ENCODE assay signal across 12 mouse cellular contexts in genomic region chr9:51213023-51213728, GRCm38 (mm10). TPM values are rescaled to one million over a fixed set of nuclear protein-coding genes. Genes with fewer than 3 reads are reported as not detected.
A peak's percentile ranks its signal among the peaks of the same experiment; 100 is the strongest.
DNase-seq lines count a peak whose midpoint lies in the region; ATAC-seq and TF ChIP-seq lines count a peak whose summit lies in the region.
"Had no signal": no experiment of that assay in that cellular context is flagged by ENCODE, and none has a peak within 500 bp of the region (broad histone marks: within the 10 kb centered on the region; RNA-seq: fewer than 3 reads in every experiment).

Gene Pou2af1 (plus strand): TSS chr9:51213708.

- peaks cover 34% of the 10 kb centered on the region for H3K79me2 ChIP-seq in CH12.LX (replicated peaks; ENCODE audit: control insufficient read depth, extremely low read depth, insufficient read depth, poor library complexity, severe bottlenecking)

- peak; percentile 89 for DNase-seq in CD4-positive helper T cell, adult 2 months (ENCODE audit: low read depth, low spot score)
- peak; percentile 94 for DNase-seq in CH12.LX (ENCODE audit: extremely low read depth)
- DNase-seq in lung, postnatal 4 days: peak; percentile 23 to 50
- peak; percentile 62 to 72 for DNase-seq in spleen, postnatal 4 days (ENCODE audit: low spot score in 2 of 2)
- DNase-seq in gastrocnemius, postnatal 25 days: no peak
- no peak for DNase-seq in right cerebral cortex, postnatal 14 days
- DNase-seq: cerebellum, postnatal 14 days had no signal

- peak within 1 kb of the TSS; percentile 95 for H3K4me2 ChIP-seq in CH12.LX (ENCODE audit: insufficient read depth, low read depth, poor library complexity, severe bottlenecking)
- H3K4me2 ChIP-seq in forebrain, embryonic 16.5 days (ENCODE audit: low read length): no peak within 1 kb of the TSS
- H3K4me2 ChIP-seq: embryonic facial prominence, embryonic 15.5 days had no signal

- peak within 1 kb of the TSS; percentile 97 for H3K27ac ChIP-seq in CH12.LX (ENCODE audit: insufficient read depth, low read depth)
- H3K27ac ChIP-seq in forebrain, embryonic 16.5 days (ENCODE audit: low read length): no peak within 1 kb of the TSS
- H3K27ac ChIP-seq: embryonic facial prominence, embryonic 15.5 days had no signal

- in situ Hi-C loops in CH12.LX (cut with MboI; ENCODE audit: low pct_ligation_motif_present, low pct_unique_long_range_greater_than_20kb, low sequenced_read_pairs): loop anchor here (5.0 kb wide), 1 partner anchor 36 kb away; no protein-coding TSS in a partner anchor

- peak; percentile 86 for TF ChIP-seq EP300 in CH12.LX (IDR thresholded peaks at IDR 0.05; ENCODE audit: low read length)

- no peaks in the 10 kb centered on the region for H3K27me3 ChIP-seq in CH12.LX (replicated peaks)
- H3K27me3 ChIP-seq in forebrain, embryonic 16.5 days (replicated peaks; ENCODE audit: control insufficient read depth, insufficient read depth, low read length): no peaks in the 10 kb centered on the region
- H3K27me3 ChIP-seq: embryonic facial prominence, embryonic 15.5 days had no signal

- peak within 1 kb of the TSS; percentile 73 to 85 (median 81) for H3K4me3 ChIP-seq in CH12.LX (replicated peaks in 1 of 3; ENCODE audit: low read depth in 2 of 3, low read length in 2 of 3, poor library complexity in 1 of 3)
- H3K4me3 ChIP-seq in forebrain, embryonic 16.5 days (replicated peaks; ENCODE audit: low read length): no peak within 1 kb of the TSS
- H3K4me3 ChIP-seq: embryonic facial prominence, embryonic 15.5 days had no signal

- TF ChIP-seq RAD21 in CH12.LX (IDR thresholded peaks at IDR 0.05; ENCODE audit: low read depth, low read length): no peak; the same call in 1 of the 2 replicates

- peak; percentile 87; the same call in 1 of the 2 replicates for TF ChIP-seq POLR2A in CH12.LX (IDR thresholded peaks at IDR 0.05; ENCODE audit: low read depth, low read length)

- H3K9me3 ChIP-seq in CH12.LX (replicated peaks; ENCODE audit: low read length): no peaks in the 10 kb centered on the region
- no peaks in the 10 kb centered on the region for H3K9me3 ChIP-seq in forebrain, embryonic 16.5 days (ENCODE audit: control insufficient read depth, low read length)
- H3K9me3 ChIP-seq: embryonic facial prominence, embryonic 15.5 days had no signal

- H3K9ac ChIP-seq in CH12.LX (ENCODE audit: insufficient read depth, low read depth): peak within 1 kb of the TSS; percentile 62
- H3K9ac ChIP-seq in forebrain, embryonic 16.5 days (replicated peaks; ENCODE audit: low read depth, low read length): no peak within 1 kb of the TSS
- H3K9ac ChIP-seq: embryonic facial prominence, embryonic 15.5 days had no signal

- TF ChIP-seq CTCF in CH12.LX (conservative IDR thresholded peaks at IDR 0.05 in 1 of 2, IDR thresholded peaks at IDR 0.05 in 1 of 2; ENCODE audit: low read depth in 2 of 2, low read length in 2 of 2): no peak

- WGBS in forebrain, embryonic 16.5 days: 84% methylated on average over 20 of the region's 20 CpGs

- no peaks in the 10 kb centered on the region for H3K36me3 ChIP-seq in CH12.LX (replicated peaks in 1 of 2; ENCODE audit: control insufficient read depth in 1 of 2, insufficient read depth in 1 of 2, low read length in 1 of 2)
- no peaks in the 10 kb centered on the region for H3K36me3 ChIP-seq in forebrain, embryonic 16.5 days (ENCODE audit: control insufficient read depth, insufficient read depth)
- H3K36me3 ChIP-seq: embryonic facial prominence, embryonic 15.5 days had no signal

- dilution Hi-C loops in CH12.LX (cut with MboI; ENCODE audit: extremely low pct_ligation_motif_present, extremely low pct_unique_long_range_greater_than_20kb, low sequenced_read_pairs): no loop called here

- H3K4me1 ChIP-seq in CH12.LX (ENCODE audit: control insufficient read depth in 1 of 2, insufficient read depth in 2 of 2): peaks cover 10 to 45% of the 10 kb centered on the region in 2 experiments
- peaks cover 2% of the 10 kb centered on the region; the same call in 1 of the 2 replicates for H3K4me1 ChIP-seq in forebrain, embryonic 16.5 days (replicated peaks; ENCODE audit: control insufficient read depth, insufficient read depth, low read length)
- H3K4me1 ChIP-seq: embryonic facial prominence, embryonic 15.5 days had no signal

- no peak for ATAC-seq in forebrain, embryonic 16.5 days
- ATAC-seq: intestine, embryonic 16.5 days had no signal

TF ChIP-seq in CH12.LX, 34 proteins besides CTCF, POLR2A, EP300 and RAD21:
- TF ChIP-seq USF1 (IDR thresholded peaks at IDR 0.05; ENCODE audit: low read depth, low read length): no peak
- TF ChIP-seq TCF12 (IDR thresholded peaks at IDR 0.05; ENCODE audit: low read depth, low read length): peak; percentile 95
- TF ChIP-seq ETS1 (conservative IDR thresholded peaks at IDR 0.05; ENCODE audit: low read depth, low read length): peak; percentile 64
- peak; percentile 75 for TF ChIP-seq IRF4 (IDR thresholded peaks at IDR 0.05; ENCODE audit: low read depth, low read length)
- peak; percentile 34; the same call in 1 of the 2 replicates for TF ChIP-seq POLR2AphosphoS2 (IDR thresholded peaks at IDR 0.05; ENCODE audit: low read depth, low read length)
- peak; percentile 99 for TF ChIP-seq ZKSCAN1 (IDR thresholded peaks at IDR 0.05; ENCODE audit: borderline replicate concordance, low read depth, low read length)
- no peak for TF ChIP-seq ELF1 (IDR thresholded peaks at IDR 0.05; ENCODE audit: low read depth, low read length)
- peak; percentile 17; the same call in 1 of the 2 replicates for TF ChIP-seq MAZ (IDR thresholded peaks at IDR 0.05; ENCODE audit: low read depth, low read length)
- TF ChIP-seq MXI1 (IDR thresholded peaks at IDR 0.05; ENCODE audit: low read depth, low read length): peak; percentile 66; the same call in 1 of the 2 replicates
- TF ChIP-seq CHD1 (IDR thresholded peaks at IDR 0.05; ENCODE audit: low read depth, low read length): no peak
- peak; percentile 67 for TF ChIP-seq MAX (IDR thresholded peaks at IDR 0.05; ENCODE audit: low read length)
- TF ChIP-seq NELFE (IDR thresholded peaks at IDR 0.05; ENCODE audit: low read depth, low read length): peak; percentile 88
- TF ChIP-seq UBTF (IDR thresholded peaks at IDR 0.05; ENCODE audit: low read depth, low read length): peak; percentile 12; the same call in 1 of the 2 replicates
- peak; percentile 92; the same call in 1 of the 2 replicates for TF ChIP-seq ZMIZ1 (IDR thresholded peaks at IDR 0.05; ENCODE audit: low read depth, low read length)
- TF ChIP-seq NRF1 (IDR thresholded peaks at IDR 0.05; ENCODE audit: low read depth, low read length): peak; percentile 4; the same call in 1 of the 2 replicates
- TF ChIP-seq JUN (IDR thresholded peaks at IDR 0.05; ENCODE audit: insufficient read depth, low read depth, low read length): peak; percentile 5; the same call in 1 of the 2 replicates
- peak; percentile 38; the same call in 1 of the 2 replicates for TF ChIP-seq MAFK (IDR thresholded peaks at IDR 0.05; ENCODE audit: insufficient replicate concordance, low read length)
- TF ChIP-seq TBP (conservative IDR thresholded peaks at IDR 0.05; ENCODE audit: low read depth, low read length): peak; percentile 94
- TF ChIP-seq CHD2 (IDR thresholded peaks at IDR 0.05; ENCODE audit: low read length): peak; percentile 37
- TF ChIP-seq ZC3H11A (IDR thresholded peaks at IDR 0.05; ENCODE audit: low read depth, low read length): no peak
- peak; percentile 76 for TF ChIP-seq MEF2A (IDR thresholded peaks at IDR 0.05; ENCODE audit: borderline replicate concordance, low read depth, low read length)
- peak; percentile 67 for TF ChIP-seq MYC (IDR thresholded peaks at IDR 0.05; ENCODE audit: low read depth, low read length)
- TF ChIP-seq KAT2A (IDR thresholded peaks at IDR 0.05; ENCODE audit: insufficient replicate concordance, low read length): 0 out of 2 replicates have a peak, but pooled peaks have one; percentile 20
- TF ChIP-seq JUND (conservative IDR thresholded peaks at IDR 0.05; ENCODE audit: low read depth, low read length): peak; percentile 49
- peak; percentile 94 for TF ChIP-seq ZNF384 (IDR thresholded peaks at IDR 0.05; ENCODE audit: low read depth, low read length)
- 0 out of 2 replicates have a peak, but pooled peaks have one; percentile 76 for TF ChIP-seq RCOR1 (conservative IDR thresholded peaks at IDR 0.05; ENCODE audit: low read depth, low read length)
- peak; percentile 9 for TF ChIP-seq SMC3 (IDR thresholded peaks at IDR 0.05; ENCODE audit: low read depth, low read length)
- TF ChIP-seq GABPA (IDR thresholded peaks at IDR 0.05; ENCODE audit: insufficient replicate concordance, low read depth, low read length): no peak
- TF ChIP-seq PAX5 (IDR thresholded peaks at IDR 0.05; ENCODE audit: low read length): no peak
- peak; percentile 73; the same call in 1 of the 2 replicates for TF ChIP-seq SIN3A (IDR thresholded peaks at IDR 0.05; ENCODE audit: low read length)
- peak; percentile 79; the same call in 1 of the 2 replicates for TF ChIP-seq E2F4 (IDR thresholded peaks at IDR 0.05; ENCODE audit: insufficient replicate concordance, low read depth, low read length)
- peak; percentile 54; the same call in 1 of the 2 replicates for TF ChIP-seq BHLHE40 (IDR thresholded peaks at IDR 0.05; ENCODE audit: low read depth, low read length)
- TF ChIP-seq USF2 (conservative IDR thresholded peaks at IDR 0.05; ENCODE audit: low read depth, low read length): no peak
- TF ChIP-seq HCFC1 (IDR thresholded peaks at IDR 0.05; ENCODE audit: low read depth, low read length): 0 out of 2 replicates have a peak, but pooled peaks have one; percentile 34
TF ChIP-seq in CH12.LX: peak in this region for 27.

RNA-seq across cellular contexts. Expression of gene Pou2af1, which starts in this region (rescaled TPM):
- total RNA-seq in CH12.LX (2012; rRNA removed) (87.4 and 108 TPM in 2 replicates), CH12.LX (2014; rRNA removed) (173 and 183 TPM in 2 replicates)
- polyA plus RNA-seq in CH12.LX (2012; ENCODE audit: insufficient read length, low read depth): 255 and 303 TPM in 2 replicates
- not detected in 2 replicates for polyA plus RNA-seq in forebrain, embryonic 16.5 days (2015; fragmentation: Nextera tagmentation; extraction: Ambion mirVana)
- total RNA-seq in gastrocnemius, postnatal 25 days (2021): under 1 TPM in 1 of 2 experiments, not detected in 1; 0.13 TPM
- polyA plus RNA-seq: heart, embryonic 14.5 days; neural tube, embryonic 14.5 days had no signal

Comparison
In these comparisons a context has a peak if more than half of its experiments do, and no peak if none do; other contexts are left out.
1. RNA of gene Pou2af1 (total RNA-seq): 87.4 to 183 TPM in CH12.LX; 0.13 TPM in gastrocnemius, postnatal 25 days; every median in the first group is over 10 times any median in the second.
2. RNA of gene Pou2af1 (polyA plus RNA-seq): 255 to 303 TPM in CH12.LX; not detected in forebrain, embryonic 16.5 days; every median in the first group is over 100 times any median in the second.
3. DNase-seq: peak in CD4-positive helper T cell, adult 2 months (single experiment), CH12.LX (single experiment), lung, postnatal 4 days (2 of 2) and spleen, postnatal 4 days (2 of 2); none in gastrocnemius, postnatal 25 days (single experiment) and right cerebral cortex, postnatal 14 days (single experiment).